Mouse (Mus musculus): ENCODE measurements around the gene Cep55. TPM values are rescaled to one million over a fixed set of nuclear protein-coding genes. Genes with fewer than 3 reads are reported as not detected.

The Cep55 gene
- polyA plus RNA-seq, 2 experiments = 21.0 to 22.0 TPM

DNA sequence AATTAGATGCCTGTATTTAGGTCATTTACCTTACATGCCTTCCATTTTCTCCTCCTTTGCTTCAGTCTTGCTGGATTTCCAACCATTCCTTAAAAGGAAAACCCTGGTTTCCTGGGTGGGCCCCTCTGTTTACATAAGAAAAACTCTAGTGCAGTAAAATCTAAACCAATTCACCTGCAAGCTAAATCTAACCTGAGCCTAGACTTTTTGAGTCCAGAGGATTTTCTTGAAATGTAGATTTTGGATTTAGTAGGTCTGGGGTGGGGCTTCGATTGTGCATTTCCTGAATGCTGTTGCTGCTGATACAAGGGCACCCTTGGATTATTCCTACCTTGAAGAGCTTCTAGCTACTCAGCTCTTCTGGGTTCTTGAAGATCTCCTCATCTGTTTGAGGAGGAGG, 9.2 kb downstream of the Cep55 start:
- no peak overlapping the region for H3K27ac ChIP-seq (replicated peaks; ENCODE audit: low read depth, low read length)
- H3K4me2 ChIP-seq (replicated peaks; ENCODE audit: low read depth, low read length, severe bottlenecking) = no peak overlapping the region
- no peaks in the 10 kb centered on the region for H3K27me3 ChIP-seq (ENCODE audit: control insufficient read depth, insufficient read depth, low read length)
- H3K36me3 ChIP-seq (ENCODE audit: control insufficient read depth, insufficient read depth, low read length) = peaks cover 41% of the 10 kb centered on the region
- no peak overlapping the region for H3K4me3 ChIP-seq (replicated peaks; ENCODE audit: low read length)
- no peak overlapping the region for H3K9ac ChIP-seq (ENCODE audit: low read depth, low read length, severe bottlenecking)
- 87% methylated on average over 1 of the region's 1 CpGs for WGBS
- DNase-seq (ENCODE audit: low spot score) (no peak), ATAC-seq (ENCODE audit: low FRiP score, low read depth) (no peak)
- H3K4me1 ChIP-seq (ENCODE audit: control insufficient read depth, insufficient read depth, low read length) = no peaks in the 10 kb centered on the region
- TF ChIP-seq POLR2A (IDR thresholded peaks at IDR 0.05; ENCODE audit: borderline replicate concordance, extremely low read depth, insufficient read depth, insufficient read length) = no peak
- no peaks in the 10 kb centered on the region for H3K9me3 ChIP-seq (ENCODE audit: control insufficient read depth, low read length)

- 93% methylated on average over 5 of the region's 5 CpGs for WGBS
- no peak overlapping the region for H3K4me2 ChIP-seq (replicated peaks; ENCODE audit: low read depth, low read length, severe bottlenecking)
- H3K27ac ChIP-seq (replicated peaks; ENCODE audit: low read depth, low read length) = no peak overlapping the region
- ATAC-seq (ENCODE audit: low FRiP score, low read depth) = no peak
- H3K4me1 ChIP-seq (ENCODE audit: control insufficient read depth, insufficient read depth, low read length) = no peaks in the 10 kb centered on the region
- peaks cover 39% of the 10 kb centered on the region for H3K36me3 ChIP-seq (ENCODE audit: control insufficient read depth, insufficient read depth, low read length)
- H3K9me3 ChIP-seq (ENCODE audit: control insufficient read depth, low read length) = no peaks in the 10 kb centered on the region
- no peaks in the 10 kb centered on the region for H3K27me3 ChIP-seq (ENCODE audit: control insufficient read depth, insufficient read depth, low read length)
- H3K9ac ChIP-seq (ENCODE audit: low read depth, low read length, severe bottlenecking) = no peak overlapping the region
- no peak for TF ChIP-seq POLR2A (IDR thresholded peaks at IDR 0.05; ENCODE audit: borderline replicate concordance, extremely low read depth, insufficient read depth, insufficient read length)
- no peak overlapping the region for H3K4me3 ChIP-seq (replicated peaks; ENCODE audit: low read length)
- no peak for DNase-seq (ENCODE audit: low spot score)
These were observed 18.4 kb downstream of the Cep55 start for GRCm38 (mm10) chr19:38073226-38073625.

DNA sequence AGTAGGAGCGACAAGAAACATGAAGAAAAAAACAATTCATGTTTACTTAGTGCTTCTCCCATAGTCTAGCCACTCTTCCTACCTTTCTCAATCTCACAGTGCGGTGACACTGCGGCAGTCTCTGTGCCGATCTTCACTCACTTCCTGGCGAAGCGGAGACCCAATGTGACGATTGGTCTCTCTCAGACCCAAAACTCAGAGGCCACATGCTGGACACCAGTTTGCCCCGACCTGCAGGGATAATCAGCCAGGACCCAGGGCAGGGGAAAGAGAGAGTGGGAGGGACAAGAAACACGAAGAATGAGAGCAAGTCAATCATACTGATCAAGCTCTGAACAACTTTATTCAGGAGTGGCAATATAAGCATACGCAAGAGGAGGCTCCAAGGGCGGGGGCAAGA, 20.2 kb downstream of the Cep55 start:
- Histone ChIP-seq H3K4me1 (ENCODE audit: control insufficient read depth, insufficient read depth, low read length) (no peaks in the 10 kb centered on the region), H3K9me3 (ENCODE audit: control insufficient read depth, low read length) (no peaks in the 10 kb centered on the region), H3K4me2 (replicated peaks; ENCODE audit: low read depth, low read length, severe bottlenecking) (no peak overlapping the region), H3K4me3 (replicated peaks; ENCODE audit: low read length) (no peak overlapping the region), H3K36me3 (ENCODE audit: control insufficient read depth, insufficient read depth, low read length) (peaks cover 27% of the 10 kb centered on the region), H3K9ac (ENCODE audit: low read depth, low read length, severe bottlenecking) (no peak overlapping the region), H3K27ac (replicated peaks; ENCODE audit: low read depth, low read length) (no peak overlapping the region), H3K27me3 (ENCODE audit: control insufficient read depth, insufficient read depth, low read length) (no peaks in the 10 kb centered on the region)
- no peak for TF ChIP-seq POLR2A (IDR thresholded peaks at IDR 0.05; ENCODE audit: borderline replicate concordance, extremely low read depth, insufficient read depth, insufficient read length)
- WGBS = 84% methylated on average over 11 of the region's 11 CpGs
- DNase-seq (ENCODE audit: low spot score) (no peak), ATAC-seq (ENCODE audit: low FRiP score, low read depth) (no peak)

DNA sequence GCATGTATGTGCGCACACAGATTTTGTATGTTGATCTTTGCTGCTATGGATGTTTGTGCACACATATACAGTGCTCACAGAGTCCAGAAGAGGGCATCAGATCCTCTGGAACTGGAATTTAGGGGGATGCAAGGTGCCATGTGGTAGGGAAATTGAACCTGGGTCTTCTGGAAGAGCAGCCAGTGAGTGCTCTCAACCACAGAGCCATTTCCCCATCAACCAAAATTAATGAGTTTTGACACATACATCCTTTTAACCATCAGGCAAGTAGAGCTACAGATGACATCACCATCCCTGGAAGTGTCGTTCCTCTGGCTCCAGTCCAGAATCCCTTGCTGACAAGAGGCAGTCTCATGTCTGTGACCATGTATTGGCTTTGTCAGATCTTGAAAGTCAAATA, 21.4 kb downstream of the Cep55 start:
- no peak overlapping the region for H3K4me3 ChIP-seq (replicated peaks; ENCODE audit: low read length)
- ATAC-seq (ENCODE audit: low FRiP score, low read depth) = no peak
- no peaks in the 10 kb centered on the region for H3K9me3 ChIP-seq (ENCODE audit: control insufficient read depth, low read length)
- H3K27me3 ChIP-seq (ENCODE audit: control insufficient read depth, insufficient read depth, low read length) = no peaks in the 10 kb centered on the region
- no peak for DNase-seq (ENCODE audit: low spot score)
- no peak for TF ChIP-seq POLR2A (IDR thresholded peaks at IDR 0.05; ENCODE audit: borderline replicate concordance, extremely low read depth, insufficient read depth, insufficient read length)
- H3K4me2 ChIP-seq (replicated peaks; ENCODE audit: low read depth, low read length, severe bottlenecking) = no peak overlapping the region
- H3K4me1 ChIP-seq (ENCODE audit: control insufficient read depth, insufficient read depth, low read length) = no peaks in the 10 kb centered on the region
- WGBS = 78% methylated on average over 2 of the region's 2 CpGs
- no peak overlapping the region for H3K27ac ChIP-seq (replicated peaks; ENCODE audit: low read depth, low read length)
- no peak overlapping the region for H3K9ac ChIP-seq (ENCODE audit: low read depth, low read length, severe bottlenecking)
- H3K36me3 ChIP-seq (ENCODE audit: control insufficient read depth, insufficient read depth, low read length) = peaks cover 15% of the 10 kb centered on the region

DNA sequence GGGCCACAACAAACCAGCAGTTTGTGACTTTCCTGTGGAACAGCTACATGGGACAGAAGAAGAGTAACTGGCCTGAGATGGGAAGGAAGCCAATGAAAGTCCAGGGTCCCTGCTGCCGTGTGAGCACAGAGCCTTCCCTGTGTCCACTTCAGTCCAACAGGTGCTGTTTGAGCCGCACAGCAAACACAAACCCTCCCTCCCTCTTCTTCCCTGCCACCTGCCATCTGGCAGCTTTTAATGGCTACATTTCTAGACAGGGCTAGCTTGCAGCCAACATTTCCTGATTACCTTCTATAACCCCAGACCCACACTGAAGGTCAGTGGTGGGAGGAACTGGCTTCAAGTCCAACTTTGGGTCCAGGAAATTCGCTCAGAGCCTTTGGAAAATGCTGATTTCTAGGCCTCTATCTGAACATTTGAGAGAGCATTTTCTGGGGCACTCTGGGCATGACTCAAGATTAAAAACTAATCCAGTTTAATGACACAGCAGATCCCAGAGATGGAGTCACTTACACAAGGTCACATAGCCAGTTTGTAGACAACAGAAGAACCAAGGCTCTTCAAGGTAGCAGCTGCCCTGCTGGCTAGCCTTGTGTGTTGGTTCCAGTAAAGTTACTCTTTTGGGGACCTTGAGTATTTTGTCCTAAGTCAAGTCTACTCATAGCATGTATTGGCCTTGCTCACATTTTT, 23.2 kb downstream of the Cep55 start:
- no peak for ATAC-seq (ENCODE audit: low FRiP score, low read depth)
- 66% methylated on average over 3 of the region's 3 CpGs for WGBS
- no peak overlapping the region for H3K4me3 ChIP-seq (replicated peaks; ENCODE audit: low read length)
- no peaks in the 10 kb centered on the region for H3K9me3 ChIP-seq (ENCODE audit: control insufficient read depth, low read length)
- no peak overlapping the region for H3K27ac ChIP-seq (replicated peaks; ENCODE audit: low read depth, low read length)
- no peak overlapping the region for H3K9ac ChIP-seq (ENCODE audit: low read depth, low read length, severe bottlenecking)
- no peak overlapping the region for H3K4me2 ChIP-seq (replicated peaks; ENCODE audit: low read depth, low read length, severe bottlenecking)
- H3K36me3 ChIP-seq (ENCODE audit: control insufficient read depth, insufficient read depth, low read length) = peaks cover 6% of the 10 kb centered on the region
- no peaks in the 10 kb centered on the region for H3K27me3 ChIP-seq (ENCODE audit: control insufficient read depth, insufficient read depth, low read length)
- no peak for DNase-seq (ENCODE audit: low spot score)
- no peak for TF ChIP-seq POLR2A (IDR thresholded peaks at IDR 0.05; ENCODE audit: borderline replicate concordance, extremely low read depth, insufficient read depth, insufficient read length)
- no peaks in the 10 kb centered on the region for H3K4me1 ChIP-seq (ENCODE audit: control insufficient read depth, insufficient read depth, low read length)

Measured in limb, embryonic 14.5 days (tissue).